Mouse (Mus musculus) E14TG2a.4 (cell line): ENCODE data around the gene Mettl8.

Source experiments
- CTCF ChIP-seq: conservative IDR thresholded peaks from 2 replicates; pipeline ENCODE4 v1.5.1; 2014; ENCODE audit warnings: low read length
- NANOG ChIP-seq: IDR thresholded peaks from 2 replicates; pipeline ENCODE4 v1.6.1; 2014; ENCODE audit warnings: borderline replicate concordance, low read length, mixed read lengths

GRCm38 (mm10) chr2:71073828-71074227 is 18.4 kb upstream of the Mettl8 start:
- TF ChIP-seq CTCF (no peak), NANOG (no peak)
